Mouse (Mus musculus) cerebellum, postnatal 4 days (tissue): ENCODE results near the gene Zfp697.
"Not testable (repeated sequence)": the region's sequence is repeated elsewhere in the genome, so short reads cannot be mapped to it uniquely, and the experiment has no call there.

Experiments
- DNase-seq, 2 experiments: peaks; one replicate each; pipeline ENCODE4 v3.0.0; 2022; ENCODE audit warnings: low spot score in 2 of 2, mixed read lengths in 1 of 2

Zfp697 gene

DNA sequence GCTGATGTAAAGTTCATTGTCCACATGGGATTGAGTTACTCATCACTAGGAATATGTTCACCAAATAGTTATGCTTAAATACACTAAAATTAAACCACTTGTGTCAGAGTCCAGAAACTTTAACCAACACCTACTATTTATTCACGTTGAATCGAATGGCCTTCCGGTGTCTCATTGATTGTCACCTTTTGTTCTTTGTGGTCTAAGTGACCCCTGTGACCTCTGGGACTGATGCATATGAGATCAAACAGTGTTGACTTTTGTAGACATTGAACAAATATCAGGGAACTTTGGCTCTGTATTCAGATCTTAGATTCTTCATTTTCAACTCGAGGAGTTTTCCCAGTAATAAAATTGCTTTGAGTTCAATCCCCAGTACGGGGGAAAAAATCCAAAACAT, 125.0 kb downstream of the Zfp697 start:
- DNase-seq, result not testable (repeated sequence)

DNA sequence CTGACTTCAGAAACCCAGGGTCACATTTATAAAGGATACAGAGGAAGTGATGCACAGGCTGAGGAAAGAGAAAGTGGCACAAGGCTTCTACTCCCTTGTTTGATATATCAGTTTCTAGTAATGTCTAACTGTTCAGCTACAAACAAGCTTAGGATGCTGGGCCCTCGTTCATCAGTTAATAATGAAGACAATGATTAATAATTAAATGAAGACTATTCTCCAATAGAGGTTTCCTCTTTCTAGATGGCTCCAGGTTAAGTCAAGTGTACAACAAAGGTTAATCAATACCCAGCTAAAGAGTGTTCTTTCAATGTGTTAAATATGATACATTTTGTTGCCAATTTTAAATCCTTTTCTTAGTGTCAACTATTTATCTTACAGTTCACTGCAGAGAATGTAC, 128.2 kb downstream of the Zfp697 start, which contains the start of gene Hsd3b4:
TSS of gene Hsd3b4 (minus strand) at position 101 of the 400 bp plus-strand sequence.
- DNase-seq, result not testable (repeated sequence)

DNA sequence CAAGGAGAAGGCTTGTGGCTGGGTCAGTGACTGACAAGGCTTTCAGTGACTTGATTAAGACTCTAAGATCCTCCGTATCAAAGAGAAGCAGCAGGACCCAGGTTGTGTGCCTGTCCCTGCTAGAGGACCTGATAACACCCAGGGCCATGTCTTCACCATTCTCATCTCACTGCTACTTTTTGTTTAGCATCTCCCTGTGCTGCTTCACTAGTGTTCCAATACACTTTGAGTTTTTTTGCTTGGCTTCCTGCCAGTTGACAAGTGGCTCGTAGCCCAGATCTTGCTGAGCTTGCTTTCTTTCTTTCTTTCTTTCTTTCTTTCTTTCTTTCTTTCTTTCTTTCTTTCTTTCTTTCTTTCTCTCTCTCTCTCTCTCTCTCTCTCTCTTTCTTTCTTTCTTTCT, 140.5 kb downstream of the Zfp697 start:
- DNase-seq, result not testable (repeated sequence)

DNA sequence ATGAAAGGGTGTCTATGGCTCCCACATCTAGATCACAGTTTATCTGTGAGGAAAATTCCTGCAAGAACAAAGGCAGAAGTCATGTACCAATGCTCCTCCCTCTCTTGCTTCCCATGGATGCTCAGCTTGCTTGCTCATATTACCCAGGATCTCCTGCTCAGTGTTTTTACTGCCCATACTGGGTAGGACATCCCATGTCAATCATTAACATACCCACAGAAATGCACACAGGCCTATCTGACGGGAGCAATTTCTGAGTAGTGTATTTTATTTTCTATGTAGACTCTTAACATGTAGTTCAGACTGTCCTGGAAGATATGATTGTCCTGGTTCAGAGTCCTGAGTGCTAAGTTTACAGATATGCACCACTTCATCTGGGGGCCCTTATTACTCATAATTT, 142.3 kb downstream of the Zfp697 start:
- not testable (repeated sequence) for DNase-seq

DNA sequence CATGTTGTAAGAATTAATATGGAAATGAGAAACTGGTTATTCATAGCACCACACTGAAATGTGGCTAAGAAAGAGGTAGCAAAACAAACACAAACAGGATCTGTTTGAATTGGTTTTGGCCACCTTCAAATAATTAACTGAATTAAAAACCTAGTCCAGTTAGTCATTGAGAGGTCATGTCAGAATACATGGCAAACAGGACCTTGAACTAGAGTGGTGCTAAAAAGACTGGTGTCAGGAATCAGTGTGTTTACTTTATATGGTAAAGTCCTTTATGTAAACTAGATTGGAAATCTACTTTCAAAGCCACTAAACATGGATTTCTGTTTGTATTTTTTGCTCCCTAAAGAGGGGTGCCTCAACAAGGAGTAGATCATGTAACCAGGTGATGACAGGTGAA, 142.7 kb downstream of the Zfp697 start:
- not testable (repeated sequence) for DNase-seq

DNA sequence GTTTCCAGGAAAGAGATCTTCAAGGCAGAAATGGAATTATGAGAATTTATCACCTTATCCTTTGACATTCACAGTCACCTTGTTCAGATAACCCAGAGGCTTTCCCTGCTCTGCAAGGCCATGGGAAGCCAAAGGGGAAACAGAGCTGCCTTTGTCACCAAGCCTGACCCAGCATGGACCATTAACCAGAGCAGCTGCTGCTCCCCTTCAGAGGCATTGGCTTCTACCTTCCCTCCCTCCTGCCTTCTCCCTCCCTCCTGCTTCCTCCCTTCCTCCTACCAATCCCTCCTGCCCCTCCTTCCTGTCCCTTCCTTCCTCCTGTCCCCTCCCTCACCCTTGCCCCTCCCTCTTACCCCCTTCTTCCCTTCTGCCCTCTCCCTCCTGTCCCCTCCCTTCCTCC, 165.4 kb downstream of the Zfp697 start:
- not testable (repeated sequence) for DNase-seq

DNA sequence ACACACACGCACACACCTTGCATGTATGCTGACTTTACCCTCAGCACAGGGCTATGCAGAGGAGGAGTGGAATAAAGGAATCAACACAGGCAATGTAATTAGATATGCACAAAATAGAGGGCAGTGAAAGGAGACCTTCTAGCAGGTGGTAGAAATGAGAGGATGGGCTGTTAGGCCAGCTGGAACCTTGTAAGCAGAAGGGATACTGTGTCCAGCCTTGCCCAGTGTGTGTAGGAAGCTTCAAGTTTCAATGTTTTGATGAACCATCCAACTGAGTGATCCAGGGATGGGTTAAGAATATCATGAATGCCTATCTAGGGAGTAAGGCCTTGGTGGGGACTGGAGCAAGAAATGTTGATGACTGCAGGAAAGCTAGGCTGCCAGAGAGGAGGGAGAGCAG, 166.2 kb downstream of the Zfp697 start:
- DNase-seq, result not testable (repeated sequence)

DNA sequence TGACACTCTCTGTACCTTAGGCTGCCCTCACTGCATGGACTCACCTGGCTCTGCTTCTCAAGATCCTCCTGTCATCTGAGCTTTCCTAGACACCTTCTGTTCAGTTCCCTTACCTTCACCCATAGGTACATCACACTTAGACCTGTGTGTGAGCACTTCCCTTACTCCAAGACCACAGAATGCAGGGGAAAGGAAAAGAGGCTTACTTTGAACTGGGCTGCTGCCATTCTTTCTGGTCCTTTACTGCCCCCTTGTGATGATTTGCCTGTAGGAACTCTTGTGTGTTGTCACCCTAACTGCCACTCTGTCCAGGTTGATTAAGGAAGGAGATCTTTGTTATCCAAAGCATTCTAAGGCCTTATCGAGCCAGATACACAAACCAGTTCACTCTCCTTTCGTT, 168.0 kb downstream of the Zfp697 start:
- not testable (repeated sequence) for DNase-seq

DNA sequence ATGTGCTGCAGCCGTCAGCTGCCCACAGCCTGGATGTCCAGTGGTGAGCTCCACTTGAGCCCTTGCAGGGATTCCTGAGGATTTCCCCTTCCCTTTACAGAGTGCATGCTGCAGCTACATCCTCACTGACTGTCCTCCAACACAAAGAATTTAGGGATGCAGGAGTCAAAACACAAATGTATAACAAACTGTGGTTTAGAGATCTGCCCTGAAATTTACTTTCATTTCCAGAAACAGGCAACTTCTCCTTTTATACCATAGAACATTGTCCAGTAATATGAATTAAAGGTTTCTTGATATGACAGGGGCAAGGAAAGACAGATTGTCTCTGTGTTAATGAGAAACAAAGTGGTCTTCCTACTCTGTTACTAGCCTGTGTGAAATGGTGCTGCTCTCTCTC, 168.6 kb downstream of the Zfp697 start:
- DNase-seq, result not testable (repeated sequence)

DNA sequence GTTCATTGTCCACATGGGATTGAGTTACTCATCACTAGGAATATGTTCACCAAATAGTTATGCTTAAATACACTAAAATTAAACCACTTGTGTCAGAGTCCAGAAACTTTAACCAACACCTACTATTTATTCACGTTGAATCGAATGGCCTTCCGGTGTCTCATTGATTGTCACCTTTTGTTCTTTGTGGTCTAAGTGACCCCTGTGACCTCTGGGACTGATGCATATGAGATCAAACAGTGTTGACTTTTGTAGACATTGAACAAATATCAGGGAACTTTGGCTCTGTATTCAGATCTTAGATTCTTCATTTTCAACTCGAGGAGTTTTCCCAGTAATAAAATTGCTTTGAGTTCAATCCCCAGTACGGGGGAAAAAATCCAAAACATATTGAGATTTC, 178.4 kb downstream of the Zfp697 start:
- DNase-seq, result not testable (repeated sequence)

DNA sequence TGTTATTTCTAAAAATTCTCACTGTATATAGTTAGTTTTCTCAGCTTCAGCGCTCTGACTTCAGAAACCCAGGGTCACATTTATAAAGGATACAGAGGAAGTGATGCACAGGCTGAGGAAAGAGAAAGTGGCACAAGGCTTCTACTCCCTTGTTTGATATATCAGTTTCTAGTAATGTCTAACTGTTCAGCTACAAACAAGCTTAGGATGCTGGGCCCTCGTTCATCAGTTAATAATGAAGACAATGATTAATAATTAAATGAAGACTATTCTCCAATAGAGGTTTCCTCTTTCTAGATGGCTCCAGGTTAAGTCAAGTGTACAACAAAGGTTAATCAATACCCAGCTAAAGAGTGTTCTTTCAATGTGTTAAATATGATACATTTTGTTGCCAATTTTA, 181.6 kb downstream of the Zfp697 start:
- DNase-seq, result not testable (repeated sequence)

DNA sequence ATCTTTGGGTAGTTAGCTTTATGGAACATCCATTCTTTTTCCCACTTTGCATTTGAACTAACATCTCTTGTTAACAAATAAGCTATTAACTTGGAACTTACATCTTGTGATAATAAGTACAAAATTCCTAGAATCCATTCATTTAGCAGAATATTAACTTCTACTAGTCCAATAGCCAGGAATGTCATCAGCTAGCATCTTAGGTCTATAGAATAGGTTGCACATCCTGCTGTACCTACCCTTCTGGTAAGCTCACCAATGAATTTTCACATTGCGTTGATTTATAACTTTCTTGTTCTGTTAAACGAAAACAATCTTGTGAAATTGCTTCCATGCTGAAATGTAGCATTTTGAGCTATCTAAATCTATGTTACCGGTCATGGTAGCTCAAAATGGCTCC, 182.6 kb downstream of the Zfp697 start:
- not testable (repeated sequence) for DNase-seq

DNA sequence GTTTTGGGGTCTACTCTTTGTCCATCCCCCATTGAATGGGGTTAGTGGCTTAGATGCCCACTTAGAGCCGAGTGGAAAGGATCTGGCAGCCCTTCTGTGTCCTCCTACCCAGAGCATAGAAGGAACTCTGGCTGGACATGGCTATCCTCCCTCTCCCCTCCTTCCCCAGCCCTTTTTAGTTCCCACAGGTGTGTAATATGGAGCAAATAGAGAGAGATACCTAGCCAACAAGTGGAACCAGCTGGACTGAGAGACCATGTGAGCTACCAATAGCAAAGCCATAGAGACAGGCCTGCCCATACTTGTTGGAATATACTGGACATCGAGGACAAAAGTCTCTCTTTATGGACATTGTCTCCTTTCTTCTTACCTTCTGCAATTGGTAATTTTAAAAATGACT, 185.5 kb downstream of the Zfp697 start:
- not testable (repeated sequence) for DNase-seq

DNA sequence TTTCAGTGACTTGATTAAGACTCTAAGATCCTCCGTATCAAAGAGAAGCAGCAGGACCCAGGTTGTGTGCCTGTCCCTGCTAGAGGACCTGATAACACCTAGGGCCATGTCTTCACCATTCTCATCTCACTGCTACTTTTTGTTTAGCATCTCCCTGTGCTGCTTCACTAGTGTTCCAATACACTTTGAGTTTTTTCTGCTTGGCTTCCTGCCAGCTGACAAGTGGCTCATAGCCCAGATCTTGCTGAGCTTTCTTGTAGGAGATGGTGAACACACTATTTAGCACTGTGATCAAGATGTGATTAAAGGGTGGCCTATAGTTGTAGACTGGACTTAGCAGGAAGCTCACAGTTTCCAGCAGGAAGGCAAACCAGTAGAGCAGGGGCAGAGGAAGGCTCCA, 198.8 kb downstream of the Zfp697 start:
- peak in 1 of 2 experiments; percentile 46 for DNase-seq

DNA sequence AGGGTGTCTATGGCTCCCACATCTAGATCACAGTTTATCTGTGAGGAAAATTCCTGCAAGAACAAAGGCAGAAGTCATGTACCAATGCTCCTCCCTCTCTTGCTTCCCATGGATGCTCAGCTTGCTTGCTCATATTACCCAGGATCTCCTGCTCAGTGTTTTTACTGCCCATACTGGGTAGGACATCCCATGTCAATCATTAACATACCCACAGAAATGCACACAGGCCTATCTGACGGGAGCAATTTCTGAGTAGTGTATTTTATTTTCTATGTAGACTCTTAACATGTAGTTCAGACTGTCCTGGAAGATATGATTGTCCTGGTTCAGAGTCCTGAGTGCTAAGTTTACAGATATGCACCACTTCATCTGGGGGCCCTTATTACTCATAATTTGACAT, 199.9 kb downstream of the Zfp697 start:
- DNase-seq, result not testable (repeated sequence)

DNA sequence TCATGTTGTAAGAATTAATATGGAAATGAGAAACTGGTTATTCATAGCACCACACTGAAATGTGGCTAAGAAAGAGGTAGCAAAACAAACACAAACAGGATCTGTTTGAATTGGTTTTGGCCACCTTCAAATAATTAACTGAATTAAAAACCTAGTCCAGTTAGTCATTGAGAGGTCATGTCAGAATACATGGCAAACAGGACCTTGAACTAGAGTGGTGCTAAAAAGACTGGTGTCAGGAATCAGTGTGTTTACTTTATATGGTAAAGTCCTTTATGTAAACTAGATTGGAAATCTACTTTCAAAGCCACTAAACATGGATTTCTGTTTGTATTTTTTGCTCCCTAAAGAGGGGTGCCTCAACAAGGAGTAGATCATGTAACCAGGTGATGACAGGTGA, 200.4 kb downstream of the Zfp697 start:
- not testable (repeated sequence) for DNase-seq

DNA sequence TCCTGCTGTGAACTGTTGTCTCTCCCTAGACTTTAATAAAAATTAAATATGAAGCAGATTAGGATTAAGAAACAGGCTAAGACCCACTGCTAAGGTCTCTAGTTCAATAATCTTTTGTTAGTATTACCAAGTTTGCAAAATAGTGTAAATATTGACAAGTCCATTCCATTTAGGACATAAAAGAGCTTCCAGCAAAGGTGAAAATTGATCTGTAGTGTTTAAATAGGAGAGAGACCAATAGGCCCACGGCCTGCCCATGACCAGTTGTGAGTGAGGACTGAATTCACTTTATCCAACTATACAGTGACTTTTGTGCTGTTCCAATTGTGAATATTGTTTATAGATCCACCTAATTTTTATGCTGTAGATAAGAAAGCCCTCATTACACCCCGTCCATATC, 205.5 kb downstream of the Zfp697 start:
- DNase-seq, result no peak

DNA sequence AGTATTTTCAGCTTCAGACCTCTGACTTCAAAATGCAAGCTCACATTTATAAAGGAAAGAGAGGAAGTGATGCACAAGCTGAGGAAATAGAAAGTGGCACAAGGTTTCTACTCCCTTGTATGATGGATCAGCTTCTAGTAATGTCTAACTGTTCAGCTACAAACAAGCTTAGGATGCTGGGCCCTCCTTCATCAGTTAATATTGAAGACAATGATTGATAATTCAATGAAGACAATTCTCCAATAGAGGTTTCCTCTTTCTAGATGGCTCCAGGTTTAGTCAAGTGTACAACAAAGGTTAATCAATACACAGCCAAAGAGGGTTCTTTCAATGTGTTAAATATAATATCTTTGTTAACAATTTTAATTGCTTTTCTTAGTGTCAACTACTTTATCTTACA, 206.4 kb downstream of the Zfp697 start, which contains the start of gene Gm10681:
TSS of gene Gm10681 (minus strand) at position 101 of the 400 bp plus-strand sequence.
- DNase-seq, result no peak

DNA sequence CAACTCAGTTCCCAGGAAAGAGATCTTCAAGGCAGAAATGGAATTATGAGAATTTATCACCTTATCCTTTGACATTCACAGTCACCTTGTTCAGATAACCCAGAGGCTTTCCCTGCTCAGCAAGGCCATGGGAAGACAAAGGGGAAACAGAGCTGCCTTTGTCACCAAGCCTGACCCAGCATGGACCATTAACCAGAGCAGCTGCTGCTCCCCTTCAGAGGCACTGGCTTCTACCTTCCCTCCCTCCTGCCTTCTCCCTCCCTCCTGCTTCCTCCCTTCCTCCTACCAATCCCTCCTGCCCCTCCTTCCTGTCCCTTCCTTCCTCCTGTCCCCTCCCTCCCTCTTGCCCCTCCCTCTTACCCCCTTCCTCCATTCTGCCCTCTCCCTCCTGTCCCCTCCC, 231.3 kb downstream of the Zfp697 start:
- not testable (repeated sequence) for DNase-seq

DNA sequence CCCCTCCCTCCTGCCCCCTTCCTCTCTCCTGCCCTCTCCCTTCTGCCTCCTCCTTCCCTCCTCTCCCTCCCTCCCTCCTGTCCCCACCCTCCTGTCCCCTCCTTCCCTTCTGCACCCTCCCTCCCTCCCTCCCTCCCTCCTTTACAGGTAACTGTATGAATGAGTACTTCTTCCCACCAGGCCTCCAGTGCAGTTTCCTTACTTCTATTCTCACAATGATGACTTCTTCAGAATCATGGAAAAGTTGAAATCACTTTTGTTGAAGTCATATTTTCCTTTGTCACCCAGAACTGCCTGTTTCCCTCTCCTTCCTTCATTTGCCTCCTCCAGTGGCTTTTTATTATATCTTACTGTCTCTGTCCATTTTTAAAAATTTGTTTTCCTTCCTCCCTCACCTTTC, 231.7 kb downstream of the Zfp697 start:
- no peak for DNase-seq

DNA sequence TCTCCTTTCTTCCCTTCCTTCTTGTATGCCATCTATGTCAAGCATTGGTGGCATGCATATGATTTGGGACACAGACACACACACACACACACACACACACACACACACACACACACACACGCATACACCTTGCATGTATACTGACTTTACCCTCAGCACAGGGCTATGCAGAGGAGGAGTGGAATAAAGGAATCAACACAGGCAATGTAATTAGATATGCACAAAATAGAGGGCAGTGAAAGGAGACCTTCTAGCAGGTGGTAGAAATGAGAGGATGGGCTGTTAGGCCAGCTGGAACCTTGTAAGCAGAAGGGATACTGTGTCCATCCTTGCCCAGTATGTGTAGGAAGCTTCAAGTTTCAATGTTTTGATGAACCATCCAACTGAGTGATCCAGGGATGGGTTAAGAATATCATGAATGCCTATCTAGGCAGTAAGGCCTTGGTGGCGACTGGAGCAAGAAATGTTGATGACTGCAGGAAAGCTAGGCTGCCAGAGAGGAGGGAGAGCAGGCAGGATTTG, 232.2 kb downstream of the Zfp697 start:
- not testable (repeated sequence) for DNase-seq

DNA sequence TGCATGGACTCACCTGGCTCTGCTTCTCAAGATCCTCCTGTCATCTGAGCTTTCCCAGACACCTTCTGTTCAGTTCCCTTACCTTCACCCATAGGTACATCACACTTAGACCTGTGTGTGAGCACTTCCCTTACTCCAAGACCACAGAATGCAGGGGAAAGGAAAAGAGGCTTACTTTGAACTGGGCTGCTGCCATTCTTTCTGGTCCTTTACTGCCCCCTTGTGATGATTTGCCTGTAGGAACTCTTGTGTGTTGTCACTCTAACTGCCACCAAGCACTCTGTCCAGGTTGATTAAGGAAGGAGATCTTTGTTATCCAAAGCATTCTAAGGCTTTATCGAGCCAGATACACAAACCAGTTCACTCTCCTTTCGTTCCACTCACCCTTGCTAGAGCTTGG, 234.0 kb downstream of the Zfp697 start:
- DNase-seq, result not testable (repeated sequence)

DNA sequence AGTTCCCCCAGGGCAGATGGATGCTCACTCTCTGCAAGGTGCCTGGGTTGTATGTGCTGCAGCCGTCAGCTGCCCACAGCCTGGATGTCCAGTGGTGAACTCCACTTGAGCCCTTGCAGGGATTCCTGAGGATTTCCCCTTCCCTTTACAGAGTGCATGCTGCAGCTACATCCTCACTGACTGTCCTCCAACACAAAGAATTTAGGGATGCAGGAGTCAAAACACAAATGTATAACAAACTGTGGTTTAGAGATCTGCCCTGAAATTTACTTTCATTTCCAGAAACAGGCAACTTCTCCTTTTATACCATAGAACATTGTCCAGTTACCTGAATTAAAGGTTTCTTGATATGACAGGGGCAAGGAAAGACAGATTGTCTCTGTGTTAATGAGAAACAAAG, 234.5 kb downstream of the Zfp697 start:
- DNase-seq, result not testable (repeated sequence)

DNA sequence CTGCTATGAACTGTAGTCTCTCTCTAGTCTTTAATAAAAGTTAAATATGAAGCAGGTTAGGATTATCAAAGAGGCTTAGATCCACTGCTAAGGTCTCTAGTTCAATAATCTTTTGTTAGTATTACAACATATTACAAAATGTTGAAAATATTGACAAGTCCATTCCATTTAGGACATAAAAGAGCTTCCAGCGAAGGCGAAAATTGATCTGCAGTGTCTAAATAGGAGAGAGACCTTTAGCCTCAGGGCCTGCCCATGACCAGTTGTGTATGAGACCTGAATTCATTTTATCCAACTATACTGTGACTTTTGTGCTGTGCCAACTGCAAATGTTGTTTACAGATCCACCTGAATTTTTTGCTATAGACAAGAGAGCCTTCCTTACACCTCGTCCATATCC, 247.4 kb downstream of the Zfp697 start:
- DNase-seq, result no peak
